Mouse (Mus musculus) ES-Bruce4 (cell line): ENCODE results near the gene Tex48. TPM values are rescaled to one million over a fixed set of nuclear protein-coding genes. Genes with fewer than 3 reads are reported as not detected.

Experiments used
- H3K27ac ChIP-seq: 2 replicates; pipeline ENCODE4 v1.5.1; 2012; ENCODE audit warnings: low read length, inconsistent platforms; ENCODE audit not compliant: insufficient read depth
- H3K27me3 ChIP-seq: 2 replicates; pipeline ENCODE4 v1.6.1; 2012; ENCODE audit warnings: mild to moderate bottlenecking, low read length, inconsistent platforms; ENCODE audit not compliant: control insufficient read depth, poor library complexity, insufficient read depth, severe bottlenecking
- H3K36me3 ChIP-seq: 2 replicates; pipeline ENCODE4 v1.6.1; 2012; ENCODE audit warnings: inconsistent platforms, mild to moderate bottlenecking, low read length, moderate library complexity; ENCODE audit not compliant: control insufficient read depth, poor library complexity, insufficient read depth, severe bottlenecking
- H3K4me1 ChIP-seq: one replicate; pipeline ENCODE4 v1.8.1; 2011; ENCODE audit warnings: low read length; ENCODE audit not compliant: control insufficient read depth, insufficient read depth
- H3K4me3 ChIP-seq: 2 replicates; pipeline ENCODE4 v1.5.1; 2011; ENCODE audit warnings: low read depth, mild to moderate bottlenecking, low read length
- H3K9ac ChIP-seq: 2 replicates; pipeline ENCODE4 v1.6.1; 2012; ENCODE audit warnings: low read depth, mild to moderate bottlenecking, inconsistent platforms; ENCODE audit not compliant: poor library complexity, severe bottlenecking
- H3K9me3 ChIP-seq: replicated peaks from 2 replicates; pipeline ENCODE4 v1.6.1; 2012; ENCODE audit warnings: mild to moderate bottlenecking, low read length, inconsistent platforms; ENCODE audit not compliant: control insufficient read depth, poor library complexity, insufficient read depth, severe bottlenecking
- CTCF ChIP-seq: IDR thresholded peaks from one replicate; pipeline ENCODE4 v1.8.1; 2011; ENCODE audit warnings: low read depth, low read length
- EP300 ChIP-seq: IDR thresholded peaks from 2 replicates; pipeline ENCODE4 v1.6.1; 2011; ENCODE audit warnings: low read depth, low read length; ENCODE audit not compliant: insufficient read depth
- POLR2A ChIP-seq: IDR thresholded peaks from one replicate; pipeline ENCODE4 v1.8.1; 2011; ENCODE audit warnings: low read length; ENCODE audit not compliant: insufficient read depth
- polyA plus RNA-seq: library from polyadenylated mRNA; stranded (reverse); fragments of >200 nt; gene quantifications from 2 replicates; pipeline ENCODE4 v1.2.4, GENCODE M21; 2011; ENCODE audit warnings: low read depth; ENCODE audit not compliant: missing spikeins, insufficient read depth, insufficient read length

Gene Tex48
- polyA plus RNA-seq = not detected in 2 replicates

GRCm38 (mm10) chr4:63622378-63622835, at the start of gene Tex48:
TSS of gene Tex48 (minus strand) at chr4:63622428.
- TF ChIP-seq CTCF (peak; percentile 55), POLR2A (no peak), EP300 (no peak)
- Histone ChIP-seq H3K27me3 (no peaks in the 10 kb centered on the region; the same call in 1 of the 2 replicates), H3K4me1 (no peaks in the 10 kb centered on the region), H3K27ac (no peak within 1 kb of the TSS), H3K36me3 (no peaks in the 10 kb centered on the region), H3K9ac (no peak within 1 kb of the TSS), H3K9me3 (no peaks in the 10 kb centered on the region), H3K4me3 (no peak within 1 kb of the TSS)

GRCm38 (mm10) chr4:63668255-63668654, 46.0 kb upstream of the Tex48 start:
- no peaks in the 10 kb centered on the region for H3K27me3 ChIP-seq
- H3K36me3 ChIP-seq = no peaks in the 10 kb centered on the region
- no peaks in the 10 kb centered on the region for H3K4me1 ChIP-seq
- H3K9ac ChIP-seq = no peak overlapping the region
- H3K4me3 ChIP-seq = no peak overlapping the region
- no peak overlapping the region for H3K27ac ChIP-seq
- TF ChIP-seq POLR2A (no peak), EP300 (no peak), CTCF (no peak)
- no peaks in the 10 kb centered on the region for H3K9me3 ChIP-seq

- Histone ChIP-seq H3K9me3 (no peaks in the 10 kb centered on the region), H3K36me3 (no peaks in the 10 kb centered on the region), H3K27ac (no peak overlapping the region), H3K4me1 (no peaks in the 10 kb centered on the region), H3K27me3 (no peaks in the 10 kb centered on the region), H3K4me3 (no peak overlapping the region), H3K9ac (no peak overlapping the region)
- no peak for TF ChIP-seq EP300
- no peak for TF ChIP-seq CTCF
- TF ChIP-seq POLR2A = no peak
Measured at GRCm38 (mm10) chr4:63665738-63666137, 43.5 kb upstream of the Tex48 start.

- TF ChIP-seq EP300 (no peak), POLR2A (no peak), CTCF (no peak)
- Histone ChIP-seq H3K4me1 (no peaks in the 10 kb centered on the region), H3K4me3 (no peak within 1 kb of the TSS), H3K9me3 (no peaks in the 10 kb centered on the region), H3K27me3 (no peaks in the 10 kb centered on the region), H3K9ac (no peak within 1 kb of the TSS), H3K27ac (no peak within 1 kb of the TSS), H3K36me3 (no peaks in the 10 kb centered on the region)
Measured at GRCm38 (mm10) chr4:63663279-63663678, 41.1 kb upstream of the Tex48 start, which contains the start of gene Gm11214. TSS of gene Gm11214 (minus strand) at chr4:63663379.

GRCm38 (mm10) chr4:63661857-63662256, 39.6 kb upstream of the Tex48 start:
- no peaks in the 10 kb centered on the region for H3K9me3 ChIP-seq
- no peak overlapping the region for H3K9ac ChIP-seq
- H3K36me3 ChIP-seq = no peaks in the 10 kb centered on the region
- H3K27me3 ChIP-seq = no peaks in the 10 kb centered on the region
- H3K4me1 ChIP-seq = no peaks in the 10 kb centered on the region
- TF ChIP-seq POLR2A (no peak), CTCF (no peak), EP300 (no peak)
- H3K27ac ChIP-seq = no peak overlapping the region
- H3K4me3 ChIP-seq = no peak overlapping the region

- Histone ChIP-seq H3K9me3 (no peaks in the 10 kb centered on the region), H3K4me3 (no peak overlapping the region), H3K9ac (no peak overlapping the region), H3K27ac (no peak overlapping the region), H3K36me3 (no peaks in the 10 kb centered on the region), H3K27me3 (no peaks in the 10 kb centered on the region), H3K4me1 (no peaks in the 10 kb centered on the region)
- TF ChIP-seq EP300 (no peak), CTCF (no peak), POLR2A (no peak)
Measured at GRCm38 (mm10) chr4:63661426-63661825, 39.2 kb upstream of the Tex48 start.
